Mouse (Mus musculus) lung, postnatal 0 days (tissue): Measurements from ENCODE around the gene Vcan.

Experiments
- CTCF ChIP-seq: IDR thresholded peaks from 2 replicates; pipeline ENCODE4 v1.5.1; 2016; ENCODE audit warnings: antibody characterized with exemption, mild to moderate bottlenecking
- EP300 ChIP-seq: IDR thresholded peaks from 2 replicates; pipeline ENCODE4 v1.6.1; 2016; ENCODE audit warnings: antibody characterized with exemption, mild to moderate bottlenecking, control low read depth

GRCm38 (mm10) chr13:89738776-89739695, 3.3 kb downstream of the Vcan start:
- TF ChIP-seq CTCF: no peak
- TF ChIP-seq EP300: no peak
